Mouse (Mus musculus): Measurements from ENCODE around the gene Lrp1. TPM values are rescaled to one million over a fixed set of nuclear protein-coding genes. Genes with fewer than 3 reads are reported as not detected.

Gene Lrp1
- polyA plus RNA-seq, 1 experiment from 2014 or later: 57.6 TPM

DNA sequence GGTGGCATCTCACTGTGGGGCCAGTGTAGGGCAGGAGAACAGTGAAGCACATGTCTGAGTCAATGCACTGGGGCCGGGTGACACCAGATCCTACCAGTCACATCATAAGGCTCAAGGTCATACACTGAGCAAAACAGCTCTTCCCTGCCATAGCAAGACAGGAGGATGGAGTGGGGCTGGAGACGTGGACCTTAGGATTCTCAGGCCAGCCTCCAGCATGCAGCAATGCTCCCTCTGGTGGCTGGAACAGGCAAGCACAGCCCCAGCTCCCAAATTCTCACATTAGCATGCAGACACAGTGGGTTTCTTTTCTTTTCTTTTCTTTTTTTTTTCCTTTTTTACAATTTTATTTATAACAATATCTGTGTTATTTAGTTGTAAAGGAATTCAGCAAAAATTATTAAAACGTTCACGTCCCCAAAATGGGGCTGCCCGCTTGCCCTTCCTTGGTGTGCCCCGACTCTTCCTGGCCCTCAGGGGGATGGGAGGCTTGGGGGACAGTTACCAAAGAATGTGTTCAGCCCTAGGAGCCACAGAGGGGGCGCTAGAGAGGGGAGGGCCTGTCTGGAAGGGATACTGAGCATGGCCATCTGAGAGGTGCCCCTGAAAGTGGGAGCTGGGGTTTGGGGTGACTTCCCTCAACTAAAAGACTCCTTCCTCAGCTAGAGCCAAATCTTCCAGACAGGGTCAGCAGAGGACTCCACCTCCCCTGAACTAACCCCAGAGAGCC, 82.9 kb downstream of the Lrp1 start:
- ATAC-seq (ENCODE audit: insufficient number of reproducible peaks, low FRiP score, low TSS enrichment, low read depth): peak; percentile 11; the same call in 1 of the 2 replicates
- peak; percentile 83 for DNase-seq (ENCODE audit: low spot score)

GRCm38 (mm10) chr10:127536586-127537314, 84.2 kb downstream of the Lrp1 start:
- Histone ChIP-seq H3K36me3 (ENCODE audit: control insufficient read depth, insufficient read depth, low read length) (peaks cover 9% of the 10 kb centered on the region; the same call in 1 of the 2 replicates), H3K27me3 (ENCODE audit: control insufficient read depth, insufficient read depth, low read length) (peaks cover 48% of the 10 kb centered on the region), H3K4me3 (ENCODE audit: low read depth, low read length) (no peak overlapping the region), H3K9ac (ENCODE audit: low read length) (no peak overlapping the region), H3K9me3 (ENCODE audit: control insufficient read depth, low read length) (no peaks in the 10 kb centered on the region), H3K27ac (replicated peaks; ENCODE audit: low read depth, low read length) (no peak overlapping the region), H3K4me2 (ENCODE audit: low read depth, severe bottlenecking) (no peak overlapping the region), H3K4me1 (ENCODE audit: control insufficient read depth, insufficient read depth, low read length) (peaks cover 20% of the 10 kb centered on the region)
- 16% methylated on average over 8 of the region's 8 CpGs for WGBS
- peak; percentile 57 for DNase-seq (ENCODE audit: low spot score)
- no peak; the same call in 1 of the 2 replicates for ATAC-seq (ENCODE audit: insufficient number of reproducible peaks, low FRiP score, low TSS enrichment, low read depth)

More for the DNA sequence above, 82.9 kb downstream of the Lrp1 start:
- Histone ChIP-seq H3K9me3 (ENCODE audit: control insufficient read depth, low read length) (no peaks in the 10 kb centered on the region), H3K9ac (ENCODE audit: low read length) (no peak overlapping the region), H3K4me2 (ENCODE audit: low read depth, severe bottlenecking) (no peak overlapping the region), H3K4me3 (ENCODE audit: low read depth, low read length) (no peak overlapping the region), H3K27me3 (ENCODE audit: control insufficient read depth, insufficient read depth, low read length) (peaks cover 36% of the 10 kb centered on the region), H3K36me3 (ENCODE audit: control insufficient read depth, insufficient read depth, low read length) (peaks cover 14% of the 10 kb centered on the region), H3K4me1 (ENCODE audit: control insufficient read depth, insufficient read depth, low read length) (peaks cover 12% of the 10 kb centered on the region), H3K27ac (replicated peaks; ENCODE audit: low read depth, low read length) (no peak overlapping the region)
- WGBS: 25% methylated on average over 7 of the region's 7 CpGs

- under 1% methylated on average over 25 of the region's 30 CpGs for WGBS
- H3K27ac ChIP-seq (replicated peaks; ENCODE audit: low read depth, low read length): no peak overlapping the region
- peak overlapping the region; percentile 74 for H3K4me2 ChIP-seq (ENCODE audit: low read depth, severe bottlenecking)
- no peaks in the 10 kb centered on the region for H3K9me3 ChIP-seq (ENCODE audit: control insufficient read depth, low read length)
- H3K4me3 ChIP-seq (ENCODE audit: low read depth, low read length): peak overlapping the region; percentile 34
- H3K36me3 ChIP-seq (ENCODE audit: control insufficient read depth, insufficient read depth, low read length): no peaks in the 10 kb centered on the region
- peaks cover 30% of the 10 kb centered on the region for H3K4me1 ChIP-seq (ENCODE audit: control insufficient read depth, insufficient read depth, low read length)
- no peak overlapping the region for H3K9ac ChIP-seq (ENCODE audit: low read length)
- DNase-seq (ENCODE audit: low spot score) (no peak), ATAC-seq (ENCODE audit: insufficient number of reproducible peaks, low FRiP score, low TSS enrichment, low read depth) (no peak)
- peaks cover 66% of the 10 kb centered on the region for H3K27me3 ChIP-seq (ENCODE audit: control insufficient read depth, insufficient read depth, low read length)
Measured at GRCm38 (mm10) chr10:127534929-127535384, 86.0 kb downstream of the Lrp1 start.

GRCm38 (mm10) chr10:127534036-127534928, 86.7 kb downstream of the Lrp1 start, which contains the start of gene Nxph4:
Gene Nxph4 (minus strand): TSS chr10:127534559.
- no peak within 1 kb of the TSS for H3K9ac ChIP-seq (ENCODE audit: low read length)
- peak within 1 kb of the TSS; percentile 34 for H3K4me3 ChIP-seq (ENCODE audit: low read depth, low read length)
- DNase-seq (ENCODE audit: low spot score) (peak; percentile 51), ATAC-seq (ENCODE audit: insufficient number of reproducible peaks, low FRiP score, low TSS enrichment, low read depth) (no peak)
- H3K27me3 ChIP-seq (ENCODE audit: control insufficient read depth, insufficient read depth, low read length): peaks cover 73% of the 10 kb centered on the region
- no peak within 1 kb of the TSS for H3K27ac ChIP-seq (replicated peaks; ENCODE audit: low read depth, low read length)
- 1% methylated on average over 49 of the region's 78 CpGs for WGBS
- H3K36me3 ChIP-seq (ENCODE audit: control insufficient read depth, insufficient read depth, low read length): no peaks in the 10 kb centered on the region
- H3K4me1 ChIP-seq (ENCODE audit: control insufficient read depth, insufficient read depth, low read length): peaks cover 30% of the 10 kb centered on the region
- no peaks in the 10 kb centered on the region for H3K9me3 ChIP-seq (ENCODE audit: control insufficient read depth, low read length)
- H3K4me2 ChIP-seq (ENCODE audit: low read depth, severe bottlenecking): peak within 1 kb of the TSS; percentile 74

- Histone ChIP-seq H3K9me3 (ENCODE audit: control insufficient read depth, low read length) (no peaks in the 10 kb centered on the region), H3K4me1 (ENCODE audit: control insufficient read depth, insufficient read depth, low read length) (peaks cover 41% of the 10 kb centered on the region), H3K27me3 (ENCODE audit: control insufficient read depth, insufficient read depth, low read length) (peaks cover 100% of the 10 kb centered on the region), H3K27ac (replicated peaks; ENCODE audit: low read depth, low read length) (no peak overlapping the region), H3K36me3 (ENCODE audit: control insufficient read depth, insufficient read depth, low read length) (no peaks in the 10 kb centered on the region), H3K9ac (ENCODE audit: low read length) (no peak overlapping the region), H3K4me3 (ENCODE audit: low read depth, low read length) (no peak overlapping the region), H3K4me2 (ENCODE audit: low read depth, severe bottlenecking) (peak overlapping the region; percentile 49; the same call in 1 of the 2 replicates)
- no peak for DNase-seq (ENCODE audit: low spot score)
- 0% methylated on average over 4 of the region's 4 CpGs for WGBS
- no peak for ATAC-seq (ENCODE audit: insufficient number of reproducible peaks, low FRiP score, low TSS enrichment, low read depth)
Measured at GRCm38 (mm10) chr10:127531548-127531947, 89.4 kb downstream of the Lrp1 start.

- no peak for ATAC-seq (ENCODE audit: insufficient number of reproducible peaks, low FRiP score, low TSS enrichment, low read depth)
- Histone ChIP-seq H3K9me3 (ENCODE audit: control insufficient read depth, low read length) (no peaks in the 10 kb centered on the region), H3K9ac (ENCODE audit: low read length) (peak overlapping the region; percentile 19; the same call in 1 of the 2 replicates), H3K4me3 (ENCODE audit: low read depth, low read length) (peak overlapping the region; percentile 12), H3K4me2 (ENCODE audit: low read depth, severe bottlenecking) (peak overlapping the region; percentile 49), H3K4me1 (ENCODE audit: control insufficient read depth, insufficient read depth, low read length) (peaks cover 47% of the 10 kb centered on the region), H3K27me3 (ENCODE audit: control insufficient read depth, insufficient read depth, low read length) (peaks cover 100% of the 10 kb centered on the region), H3K36me3 (ENCODE audit: control insufficient read depth, insufficient read depth, low read length) (no peaks in the 10 kb centered on the region), H3K27ac (replicated peaks; ENCODE audit: low read depth, low read length) (no peak overlapping the region)
- DNase-seq (ENCODE audit: low spot score): no peak
- under 1% methylated on average over 15 of the region's 25 CpGs for WGBS
Measured at GRCm38 (mm10) chr10:127530945-127531344, 90.0 kb downstream of the Lrp1 start.

GRCm38 (mm10) chr10:127527481-127527880, 93.5 kb downstream of the Lrp1 start:
- no peaks in the 10 kb centered on the region for H3K36me3 ChIP-seq (ENCODE audit: control insufficient read depth, insufficient read depth, low read length)
- no peak overlapping the region for H3K4me2 ChIP-seq (ENCODE audit: low read depth, severe bottlenecking)
- peaks cover 49% of the 10 kb centered on the region for H3K4me1 ChIP-seq (ENCODE audit: control insufficient read depth, insufficient read depth, low read length)
- 3% methylated on average over 17 of the region's 17 CpGs for WGBS
- no peak overlapping the region for H3K27ac ChIP-seq (replicated peaks; ENCODE audit: low read depth, low read length)
- H3K4me3 ChIP-seq (ENCODE audit: low read depth, low read length): no peak overlapping the region
- no peaks in the 10 kb centered on the region for H3K9me3 ChIP-seq (ENCODE audit: control insufficient read depth, low read length)
- peaks cover 81% of the 10 kb centered on the region for H3K27me3 ChIP-seq (ENCODE audit: control insufficient read depth, insufficient read depth, low read length)
- DNase-seq (ENCODE audit: low spot score): peak; percentile 37
- ATAC-seq (ENCODE audit: insufficient number of reproducible peaks, low FRiP score, low TSS enrichment, low read depth): no peak
- no peak overlapping the region for H3K9ac ChIP-seq (ENCODE audit: low read length)

- peak; percentile 75 for DNase-seq (ENCODE audit: low spot score)
- WGBS: under 1% methylated on average over 26 of the region's 26 CpGs
- no peak overlapping the region for H3K9ac ChIP-seq (ENCODE audit: low read length)
Measured at GRCm38 (mm10) chr10:127526681-127527080, 94.3 kb downstream of the Lrp1 start.

More at GRCm38 (mm10) chr10:127526681-127527080, 94.3 kb downstream of the Lrp1 start:
- H3K9me3 ChIP-seq (ENCODE audit: control insufficient read depth, low read length): no peaks in the 10 kb centered on the region
- no peak for ATAC-seq (ENCODE audit: insufficient number of reproducible peaks, low FRiP score, low TSS enrichment, low read depth)
- peaks cover 73% of the 10 kb centered on the region for H3K27me3 ChIP-seq (ENCODE audit: control insufficient read depth, insufficient read depth, low read length)
- H3K4me2 ChIP-seq (ENCODE audit: low read depth, severe bottlenecking): peak overlapping the region; percentile 37
- no peaks in the 10 kb centered on the region for H3K36me3 ChIP-seq (ENCODE audit: control insufficient read depth, insufficient read depth, low read length)
- no peak overlapping the region for H3K27ac ChIP-seq (replicated peaks; ENCODE audit: low read depth, low read length)
- H3K4me1 ChIP-seq (ENCODE audit: control insufficient read depth, insufficient read depth, low read length): peaks cover 47% of the 10 kb centered on the region
- H3K4me3 ChIP-seq (ENCODE audit: low read depth, low read length): peak overlapping the region; percentile 22
